Mouse (Mus musculus) cerebellum, adult 11 months (tissue): ENCODE results near the gene Ccnb1ip1.

Experiments
- DNase-seq: peaks from one replicate; pipeline ENCODE4 v3.0.0; 2022

Gene Ccnb1ip1

GRCm38 (mm10) chr14:50782166-50782565 is 25.4 kb downstream of the Ccnb1ip1 start:
- no peak for DNase-seq

GRCm38 (mm10) chr14:50771342-50771741 is 36.2 kb downstream of the Ccnb1ip1 start:
- no peak for DNase-seq

DNA sequence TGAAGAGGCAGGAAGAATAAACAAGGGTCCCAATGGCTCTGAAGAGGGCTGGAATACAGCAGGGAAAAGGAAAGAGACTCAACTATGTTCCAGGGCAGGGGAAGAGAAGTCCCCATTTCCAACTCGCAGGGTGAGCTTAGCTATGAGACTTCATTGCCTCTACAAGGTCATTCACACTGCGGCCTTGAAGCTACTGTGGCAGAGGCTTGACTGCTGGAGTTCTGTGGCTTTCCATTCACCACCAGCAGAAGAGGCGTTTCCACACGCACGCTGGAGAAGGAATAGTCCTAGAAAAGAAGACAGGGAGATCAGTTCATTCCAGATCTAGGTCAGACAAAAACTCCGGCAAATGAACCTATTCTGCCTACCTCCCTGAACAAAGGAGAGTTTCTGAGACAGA is 41.8 kb downstream of the Ccnb1ip1 start:
- no peak for DNase-seq

GRCm38 (mm10) chr14:50758416-50759085 is 49.0 kb downstream of the Ccnb1ip1 start:
- DNase-seq: no peak

DNA sequence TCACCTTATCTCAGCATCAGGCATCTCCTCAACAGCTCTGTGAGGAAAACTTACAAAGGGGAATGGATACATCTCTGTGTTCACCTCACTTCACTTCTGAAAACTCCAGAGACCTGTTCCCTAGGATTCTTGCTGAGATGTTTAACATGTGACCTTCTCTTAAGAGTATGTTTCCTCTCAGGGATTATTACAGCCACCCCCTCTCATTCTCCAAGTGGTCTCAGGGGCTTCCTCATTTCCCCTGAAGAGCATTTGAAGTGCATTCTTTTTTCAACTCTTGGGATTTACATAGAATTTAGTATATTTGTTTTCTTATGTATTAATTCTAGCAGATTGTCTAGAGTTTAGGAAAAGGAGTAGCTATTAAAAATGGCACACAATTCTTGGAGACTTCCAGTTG is 62.5 kb downstream of the Ccnb1ip1 start, which contains the start of gene Olfr749:
Gene Olfr749 (minus strand): TSS at position 101 of the 400 bp plus-strand sequence.
- no peak for DNase-seq

DNA sequence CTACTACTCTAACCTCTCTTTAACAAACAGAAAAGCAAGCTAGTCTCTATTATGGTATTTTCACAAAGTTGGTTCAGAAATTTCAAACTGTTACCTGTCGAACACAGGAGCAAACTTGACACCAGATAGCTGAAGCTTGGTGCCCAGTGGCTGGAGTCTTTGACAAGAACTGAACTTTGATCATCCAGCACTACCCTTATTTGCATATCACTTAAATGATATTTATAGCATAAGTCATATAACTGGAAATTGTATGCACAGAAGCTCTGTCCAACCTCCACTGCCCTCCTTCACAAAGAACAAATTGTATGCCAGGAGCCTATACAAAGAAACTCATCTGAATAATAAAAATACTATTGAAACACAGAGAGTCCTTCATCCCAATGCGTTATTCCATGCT is 65.9 kb downstream of the Ccnb1ip1 start:
- DNase-seq: no peak

GRCm38 (mm10) chr14:50740334-50740733 is 67.2 kb downstream of the Ccnb1ip1 start:
- DNase-seq: no peak
